Mouse (Mus musculus) intestine, embryonic 14.5 days (tissue): ENCODE results near the gene Olfr1015. TPM values are rescaled to one million over a fixed set of nuclear protein-coding genes. Genes with fewer than 3 reads are reported as not detected.

Source experiments
- polyA plus RNA-seq: library from polyadenylated mRNA; unstranded; fragments of >200 nt; fragmentation: Nextera tagmentation; extraction: Ambion mirVana; gene quantifications from 2 replicates; pipeline ENCODE4 v1.2.1, GENCODE M21; 2014

Olfr1015 gene
- polyA plus RNA-seq, 1 experiment from 2014 or later, result not detected

Other genes starting within 250 kb of the Olfr1015 start
- not detected in 2 replicates for gene Olfr996, start 202.8 kb upstream of the Olfr1015 start, polyA plus RNA-seq
- gene Olfr998, start 193.1 kb upstream of the Olfr1015 start, polyA plus RNA-seq, result not detected in 2 replicates
- not detected in 2 replicates for gene Olfr1000, start 170.1 kb upstream of the Olfr1015 start, polyA plus RNA-seq
- gene Olfr1002, start 131.3 kb upstream of the Olfr1015 start, polyA plus RNA-seq, result not detected in 2 replicates
- not detected in 2 replicates for gene Olfr154, start 117.6 kb upstream of the Olfr1015 start, polyA plus RNA-seq
- not detected in 2 replicates for gene Olfr1006, start 103.2 kb upstream of the Olfr1015 start, polyA plus RNA-seq
- gene Olfr1008, start 92.6 kb upstream of the Olfr1015 start, polyA plus RNA-seq, result not detected in 2 replicates
- not detected in 2 replicates for gene Olfr1009, start 66.6 kb upstream of the Olfr1015 start, polyA plus RNA-seq
- gene Olfr1012, start 19.3 kb upstream of the Olfr1015 start, polyA plus RNA-seq, result not detected in 2 replicates
- gene Olfr1013, start 14.9 kb upstream of the Olfr1015 start, polyA plus RNA-seq, result not detected in 2 replicates
- gene Olfr1014, start 9.3 kb upstream of the Olfr1015 start, polyA plus RNA-seq, result not detected in 2 replicates
- not detected in 2 replicates for gene Olfr1016, start 20.5 kb downstream of the Olfr1015 start, polyA plus RNA-seq
- gene Olfr1018, start 36.5 kb downstream of the Olfr1015 start, polyA plus RNA-seq, result not detected in 2 replicates
- not detected in 2 replicates for gene Olfr1019, start 63.5 kb downstream of the Olfr1015 start, polyA plus RNA-seq
- not detected in 2 replicates for gene Olfr1020, start 65.0 kb downstream of the Olfr1015 start, polyA plus RNA-seq
- not detected in 2 replicates for gene Olfr1022, start 86.6 kb downstream of the Olfr1015 start, polyA plus RNA-seq
- gene Olfr1023, start 103.6 kb downstream of the Olfr1015 start, polyA plus RNA-seq, result not detected in 2 replicates
- gene Olfr1024, start 123.0 kb downstream of the Olfr1015 start, polyA plus RNA-seq, result not detected in 2 replicates
- not detected in 2 replicates for gene Olfr1025-ps1, start 133.2 kb downstream of the Olfr1015 start, polyA plus RNA-seq
- gene Olfr1026, start 139.5 kb downstream of the Olfr1015 start, polyA plus RNA-seq, result not detected in 2 replicates
- not detected in 2 replicates for gene Olfr1028, start 168.4 kb downstream of the Olfr1015 start, polyA plus RNA-seq
- not detected in 2 replicates for gene Olfr1029, start 191.9 kb downstream of the Olfr1015 start, polyA plus RNA-seq
- not detected in 2 replicates for gene Olfr1030, start 197.3 kb downstream of the Olfr1015 start, polyA plus RNA-seq
- gene Olfr1031, start 208.3 kb downstream of the Olfr1015 start, polyA plus RNA-seq, result not detected in 2 replicates
- not detected in 2 replicates for gene Olfr1032, start 223.5 kb downstream of the Olfr1015 start, polyA plus RNA-seq
- 2.3 and 2.7 TPM in 2 replicates for gene Olfr1033, start 238.6 kb downstream of the Olfr1015 start, polyA plus RNA-seq